Mouse (Mus musculus): Measurements from ENCODE around the gene Pgf.

- TF ChIP-seq CTCF (conservative IDR thresholded peaks at IDR 0.05; ENCODE audit: low read length) (no peak), POU5F1 (IDR thresholded peaks at IDR 0.05; ENCODE audit: borderline replicate concordance, low read length) (no peak), NANOG (IDR thresholded peaks at IDR 0.05; ENCODE audit: borderline replicate concordance, low read length) (no peak)
Measured at GRCm38 (mm10) chr12:85181475-85182344, 4.1 kb upstream of the Pgf start.

Data from E14TG2a.4 (cell line).